Mouse (Mus musculus) forebrain, postnatal 0 days (tissue): Measurements from ENCODE around the gene Gm3646. TPM values are rescaled to one million over a fixed set of nuclear protein-coding genes. Genes with fewer than 3 reads are reported as not detected.

ENCODE experiments used
- ATAC-seq: fragments of 200-750 bp; cut with Nextera tagmentation; 2 replicates; pipeline ENCODE4 v1.8.0; 2017; ENCODE audit warnings: mild to moderate bottlenecking, moderate library complexity
- DNase-seq: peaks from one replicate; pipeline ENCODE4 v3.0.0-alpha.2; 2015
- H3K27ac ChIP-seq: fragments of 300-500 bp; sonication (generic); 2 replicates; pipeline ENCODE4 v1.5.1; 2014; ENCODE audit warnings: low read depth, mild to moderate bottlenecking, antibody characterized with exemption, low read length, moderate library complexity, mixed read lengths
- H3K27me3 ChIP-seq: fragments of 300-500 bp; sonication (generic); 2 replicates; pipeline ENCODE4 v1.6.1; 2014; ENCODE audit warnings: mild to moderate bottlenecking, low read length, mixed read lengths; ENCODE audit not compliant: insufficient read depth
- H3K36me3 ChIP-seq: fragments of 300-500 bp; sonication (generic); 2 replicates; pipeline ENCODE4 v1.6.1; 2014; ENCODE audit warnings: mild to moderate bottlenecking, moderate library complexity; ENCODE audit not compliant: insufficient read depth
- H3K4me1 ChIP-seq: fragments of 300-500 bp; sonication (generic); 2 replicates; pipeline ENCODE4 v1.6.1; 2014; ENCODE audit warnings: antibody characterized with exemption; ENCODE audit not compliant: insufficient read depth
- H3K4me2 ChIP-seq: fragments of 300-500 bp; sonication (generic); 2 replicates; pipeline ENCODE4 v1.6.1; 2014; ENCODE audit warnings: low read depth, mild to moderate bottlenecking, moderate library complexity
- H3K4me3 ChIP-seq: fragments of 300-500 bp; sonication (generic); 2 replicates; pipeline ENCODE4 v1.5.1; 2014; ENCODE audit warnings: low read depth, low read length, mixed read lengths
- H3K9ac ChIP-seq: fragments of 300-500 bp; sonication (generic); 2 replicates; pipeline ENCODE4 v1.6.1; 2014; ENCODE audit warnings: mild to moderate bottlenecking
- H3K9me3 ChIP-seq: fragments of 300-500 bp; sonication (generic); 2 replicates; pipeline ENCODE4 v1.6.1; 2016; ENCODE audit warnings: low read length
- CTCF ChIP-seq: sonication (generic); IDR thresholded peaks from 2 replicates; pipeline ENCODE4 v1.5.1; 2016; ENCODE audit warnings: antibody characterized with exemption, control low read depth, low read depth
- WGBS: fragments of 180-500 bp; shearing (Covaris S2); extraction: QIAGEN DNeasy Blood & Tissue Kit; methylation state at CpG from one replicate; pipeline ENCODE4 v1.1.7; 2014; 5-methylcytosine and 5-hydroxymethylcytosine counted together
- polyA plus RNA-seq: library from polyadenylated mRNA; unstranded; fragments of >200 nt; fragmentation: Nextera tagmentation; extraction: Ambion mirVana; gene quantifications from 2 replicates; pipeline ENCODE4 v1.2.1, GENCODE M21; 2015
- total RNA-seq: library from RNA; depleted of rRNA; stranded (reverse); fragments of >200 nt; gene quantifications from 2 replicates; pipeline ENCODE4 v1.2.3, GENCODE M21; 2014; rRNA removed

Gm3646 gene
- total and polyA plus RNA-seq, 2 experiments from 2014 or later = not detected

DNA sequence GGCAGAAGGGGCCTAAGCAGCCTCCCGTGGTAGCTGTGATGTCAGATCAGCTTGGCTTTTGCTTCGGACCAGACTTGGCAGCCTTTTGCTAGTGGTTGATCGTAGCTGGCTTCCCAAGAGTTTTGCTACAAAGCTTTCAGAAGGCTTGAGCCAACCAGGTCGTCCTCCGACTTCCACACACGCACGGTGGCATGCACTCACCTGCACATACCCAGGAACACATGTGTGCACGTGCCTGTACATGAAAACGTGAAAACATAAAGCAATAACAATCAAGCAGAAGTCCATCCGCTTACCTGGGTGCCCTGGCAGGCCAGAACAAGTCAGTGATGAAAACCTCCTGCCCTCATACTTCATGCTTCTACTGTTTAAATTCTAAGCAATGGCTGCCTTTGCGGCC lies 48.2 kb downstream of the Gm3646 start:
- Histone ChIP-seq H3K4me1 (no peaks in the 10 kb centered on the region), H3K4me2 (no peak overlapping the region), H3K36me3 (no peaks in the 10 kb centered on the region), H3K9ac (no peak overlapping the region), H3K27me3 (no peaks in the 10 kb centered on the region), H3K27ac (no peak overlapping the region), H3K9me3 (no peaks in the 10 kb centered on the region), H3K4me3 (no peak overlapping the region)
- 76% methylated on average over 11 of the region's 11 CpGs for WGBS
- no peak for DNase-seq
- no peak for TF ChIP-seq CTCF
- ATAC-seq = no peak

DNA sequence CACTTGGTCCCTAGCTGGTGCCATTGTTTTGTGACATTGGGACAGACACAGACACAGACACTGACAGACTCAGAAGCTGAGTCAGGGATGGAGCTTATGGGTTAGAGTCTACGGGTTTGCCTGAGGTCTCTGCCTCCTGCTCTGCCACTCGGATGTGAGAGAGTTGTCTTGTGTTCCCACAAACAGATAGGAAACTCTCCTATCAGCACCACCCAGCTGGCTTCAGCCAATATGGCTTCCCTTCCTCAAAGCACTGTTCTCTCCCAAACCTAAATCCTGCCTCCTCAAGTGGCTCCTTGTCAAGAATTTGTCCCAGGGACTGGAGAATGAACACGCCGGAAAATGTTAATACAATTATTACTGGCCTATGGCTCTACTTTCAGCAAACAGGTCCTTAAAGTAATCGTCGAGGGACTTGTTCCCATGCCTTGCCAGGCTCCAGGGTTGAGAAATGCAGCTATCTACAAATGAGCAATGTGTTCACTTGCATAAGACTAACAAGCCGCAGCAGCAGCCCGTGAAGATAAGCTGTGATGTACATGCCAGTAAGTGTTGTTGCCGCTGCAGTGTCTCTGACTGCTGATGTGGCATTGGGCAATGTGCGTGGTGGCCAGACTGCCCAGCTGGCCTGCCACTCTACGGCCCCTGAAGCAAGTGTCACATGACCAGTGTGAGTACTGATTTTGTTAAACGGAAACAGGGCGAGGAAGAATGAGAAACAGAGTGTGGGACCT lies 50.7 kb downstream of the Gm3646 start:
- WGBS = 77% methylated on average over 13 of the region's 13 CpGs
- H3K27me3 ChIP-seq = no peaks in the 10 kb centered on the region
- TF ChIP-seq CTCF = no peak
- no peaks in the 10 kb centered on the region for H3K4me1 ChIP-seq
- no peak overlapping the region for H3K4me3 ChIP-seq
- DNase-seq (no peak), ATAC-seq (no peak)
- H3K4me2 ChIP-seq = no peak overlapping the region
- no peaks in the 10 kb centered on the region for H3K9me3 ChIP-seq
- no peak overlapping the region for H3K27ac ChIP-seq
- no peak overlapping the region for H3K9ac ChIP-seq
- no peaks in the 10 kb centered on the region for H3K36me3 ChIP-seq

Other genes starting within 250 kb of the Gm3646 start
- gene Rnf149, start 227.9 kb downstream of the Gm3646 start, total RNA-seq = 27.5 and 29.5 TPM in 2 replicates
- gene Rnf149, start 227.9 kb downstream of the Gm3646 start, polyA plus RNA-seq = 8.5 and 20.0 TPM in 2 replicates
- gene Creg2, start 153.9 kb downstream of the Gm3646 start, total RNA-seq = 9.8 and 13.1 TPM in 2 replicates
- gene Creg2, start 153.9 kb downstream of the Gm3646 start, polyA plus RNA-seq = 2.8 and 6.9 TPM in 2 replicates
- gene Rfx8, start 84.3 kb downstream of the Gm3646 start, total RNA-seq = 0.52 TPM in 1 of 2 replicates, not detected in the other
- 0.22 and 0.34 TPM in 2 replicates for gene Rfx8, start 84.3 kb downstream of the Gm3646 start, polyA plus RNA-seq
- 201 and 241 TPM in 2 replicates for gene Map4k4, start 95.6 kb upstream of the Gm3646 start, total RNA-seq
- 11.9 and 21.3 TPM in 2 replicates for gene Map4k4, start 95.6 kb upstream of the Gm3646 start, polyA plus RNA-seq